Mouse (Mus musculus): ENCODE results near the gene Btnl2. TPM values are rescaled to one million over a fixed set of nuclear protein-coding genes. Genes with fewer than 3 reads are reported as not detected.

Gene Btnl2
- under 1 TPM in 1 of 2 experiments, not detected in 1; 0.36 TPM for total RNA-seq (2023)

DNA sequence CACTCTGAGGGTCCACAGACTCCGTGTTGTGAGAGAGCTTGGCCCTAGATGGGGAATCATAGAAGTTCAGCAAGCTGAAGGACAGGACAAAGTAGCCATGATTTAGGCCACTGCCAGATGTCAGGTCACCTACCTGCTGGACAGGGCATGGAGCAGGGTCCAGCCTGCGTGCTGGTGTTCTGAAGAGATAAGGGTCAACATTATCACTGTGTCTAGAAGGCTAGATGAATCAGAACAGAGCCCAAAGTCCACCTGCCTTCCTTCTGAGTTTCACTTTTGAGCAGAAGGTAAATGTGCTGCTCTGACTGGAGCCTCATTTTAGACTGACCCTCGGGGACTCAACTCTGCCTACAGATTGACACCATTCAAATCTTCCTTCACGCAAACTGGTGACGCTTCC, at the start of gene Btnl2:
Btnl2 (plus strand) TSS at position 284 of the 400 bp plus-strand sequence.

DNA sequence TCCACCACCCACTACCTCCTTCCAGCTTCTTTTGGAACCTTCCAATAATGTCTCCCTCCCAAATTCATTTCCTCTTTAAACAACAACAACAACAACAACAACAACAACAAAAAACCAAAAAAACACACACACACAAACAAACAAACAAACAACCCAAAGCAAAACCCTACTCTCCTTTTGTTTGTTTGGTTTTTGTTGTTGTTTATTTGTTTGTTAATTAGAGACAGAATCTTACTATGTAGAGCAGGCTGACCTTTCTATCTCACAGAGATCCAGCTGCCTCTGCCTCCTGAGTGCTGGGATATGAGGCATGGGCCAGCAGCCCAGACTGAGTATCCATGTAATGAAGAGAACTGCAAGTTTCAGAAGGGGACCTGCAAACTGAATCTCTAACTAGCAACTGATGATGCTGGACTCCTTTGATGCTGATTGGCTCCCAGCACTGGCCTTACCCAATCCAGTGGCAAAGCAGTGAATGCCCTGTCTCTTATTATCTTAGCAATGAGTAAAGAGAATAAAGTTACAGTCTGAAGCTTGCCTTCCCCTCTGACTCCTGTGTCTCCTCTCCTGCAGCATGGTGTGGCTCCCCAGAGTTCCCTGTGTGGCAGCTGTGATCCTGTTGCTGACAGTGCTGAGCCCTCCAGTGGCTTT, 49.1 kb upstream of the Btnl2 start, which contains the start of gene H2-Eb1:
H2-Eb1 (plus strand) TSS at position 488 of the 651 bp plus-strand sequence.

DNA sequence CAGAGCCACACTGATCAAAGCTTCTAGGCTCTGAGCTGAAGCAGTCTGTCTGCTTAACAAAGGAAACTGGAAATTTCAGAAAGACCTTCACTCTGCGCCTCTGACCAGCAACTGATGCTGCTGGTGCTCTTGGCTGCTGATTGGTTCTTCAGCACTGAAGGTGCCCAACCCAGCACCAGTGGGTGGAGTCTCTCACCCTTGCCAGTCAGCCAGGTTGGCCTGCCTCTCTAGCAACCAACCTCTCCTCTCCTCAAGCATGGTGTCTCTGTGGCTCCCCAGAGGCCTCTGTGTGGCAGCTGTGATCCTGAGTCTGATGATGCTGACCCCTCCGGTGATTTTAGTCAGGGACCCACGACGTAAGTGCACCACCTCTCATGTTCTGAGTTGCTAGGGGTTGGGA, 29.2 kb upstream of the Btnl2 start, which contains the start of gene H2-Eb2:
H2-Eb2 (plus strand) TSS at position 230 of the 400 bp plus-strand sequence.

DNA sequence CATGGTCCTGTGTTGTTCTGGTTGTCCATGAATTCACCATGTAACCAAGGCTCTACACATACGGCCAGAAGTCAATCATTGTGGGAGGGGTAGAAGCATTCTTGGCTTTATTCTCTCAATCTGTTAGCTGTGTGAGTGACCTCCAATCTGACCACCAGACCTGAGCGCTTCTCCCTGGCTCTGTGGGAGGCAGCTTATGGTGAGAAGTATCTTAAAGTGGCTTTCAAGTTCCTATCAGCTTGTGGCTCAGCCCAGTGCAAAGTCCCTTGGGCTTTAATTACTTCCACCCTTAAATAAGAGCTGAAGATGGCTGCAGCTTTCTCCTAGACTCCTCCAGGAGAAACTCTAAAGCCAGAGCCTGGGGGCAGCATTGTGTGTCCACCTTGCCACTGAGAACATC, 22.2 kb downstream of the Btnl2 start, which contains the start of gene Btnl1:
Btnl1 (plus strand) TSS at position 286 of the 400 bp plus-strand sequence.

DNA sequence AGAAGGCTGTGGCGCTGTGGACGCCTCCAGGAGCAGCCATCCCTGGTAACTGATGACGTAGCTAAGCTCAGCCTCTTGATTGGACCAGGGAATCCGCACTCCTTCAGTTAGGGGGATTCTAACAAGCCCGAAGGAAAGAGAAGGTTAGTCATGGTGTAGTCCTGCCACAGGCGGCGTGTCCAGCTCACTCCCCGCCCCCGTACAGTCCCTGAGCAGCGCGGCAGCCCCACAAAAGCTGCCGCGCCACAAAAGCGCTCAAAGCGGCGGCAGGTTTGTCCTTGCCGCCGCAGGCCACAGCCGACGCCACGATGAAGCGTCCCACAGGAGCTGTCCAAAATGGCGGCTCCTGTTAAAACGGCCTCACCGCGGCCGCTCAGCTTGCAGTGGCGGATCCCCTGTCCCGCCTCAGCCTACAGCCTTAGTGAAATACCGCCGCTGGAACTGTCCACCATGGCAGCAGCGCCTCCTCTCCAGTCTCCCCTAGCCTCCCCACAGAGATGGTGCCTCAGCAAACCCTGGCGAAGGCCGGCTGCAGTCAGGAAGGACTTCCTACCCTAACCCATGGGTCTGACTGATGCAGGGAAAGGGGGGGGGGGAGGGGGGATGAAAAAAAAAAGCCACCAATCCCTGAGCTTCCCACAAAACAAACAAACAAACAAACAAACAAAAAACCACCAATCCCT, 44.2 kb downstream of the Btnl2 start, which contains the start of gene BC051142:
BC051142 (plus strand) TSS at position 110 of the 683 bp plus-strand sequence.

Other genes starting within 250 kb of the Btnl2 start
- gene H2-DMa, start 235.3 kb upstream of the Btnl2 start, total RNA-seq (2023): 10 to 100 TPM; 25.1 to 25.8 TPM
- gene Brd2, start 232.2 kb upstream of the Btnl2 start, total RNA-seq (2023): 100 to 1,000 TPM; 303 to 376 TPM
- gene H2-DMb2, start 211.5 kb upstream of the Btnl2 start, total RNA-seq (2023): 1 to 10 TPM; 2.3 to 8.6 TPM
- gene H2-DMb1, start 201.8 kb upstream of the Btnl2 start, total RNA-seq (2023): 1 to 10 TPM; 3.1 to 5.9 TPM
- 100 to 1,000 TPM; 187 to 213 TPM for gene Tap1, start 167.3 kb upstream of the Btnl2 start, total RNA-seq (2023)
- gene Psmb9, start 167.1 kb upstream of the Btnl2 start, total RNA-seq (2023): 100 to 1,000 TPM; 130 to 159 TPM
- gene Psmb8, start 157.1 kb upstream of the Btnl2 start, total RNA-seq (2023): 100 to 1,000 TPM; 281 to 304 TPM
- gene Tap2, start 151.3 kb upstream of the Btnl2 start, total RNA-seq (2023): 100 to 1,000 TPM; 165 to 199 TPM
- 10 to 100 TPM; 50.5 to 59.9 TPM for gene H2-Ob, start 115.9 kb upstream of the Btnl2 start, total RNA-seq (2023)
- gene H2-Ab1, start 97.1 kb upstream of the Btnl2 start, total RNA-seq (2023): 10 to 100 TPM; 20.1 to 49.2 TPM
- 10 to 100 TPM; 21.0 to 52.3 TPM for gene H2-Aa, start 67.0 kb upstream of the Btnl2 start, total RNA-seq (2023)
- gene H2-Eb1, start 49.0 kb upstream of the Btnl2 start, total RNA-seq (2023): 10 to 100 TPM; 16.7 to 33.7 TPM
- gene H2-Eb2, start 29.2 kb upstream of the Btnl2 start, total RNA-seq (2023): not detected
- not detected for gene Btnl1, start 22.3 kb downstream of the Btnl2 start, total RNA-seq (2023)
- gene BC051142, start 44.0 kb downstream of the Btnl2 start, total RNA-seq (2023): 1 to 10 TPM; 1.1 to 2.8 TPM
- gene Btnl4, start 122.5 kb downstream of the Btnl2 start, total RNA-seq (2023): not detected
- gene Btnl6, start 162.5 kb downstream of the Btnl2 start, total RNA-seq (2023): not detected
- gene Notch4, start 209.4 kb downstream of the Btnl2 start, total RNA-seq (2023): under 1 TPM; 0.09 to 0.12 TPM
- gene Gpsm3, start 235.0 kb downstream of the Btnl2 start, total RNA-seq (2023): 100 to 1,000 TPM; 217 to 222 TPM
- gene Pbx2, start 236.4 kb downstream of the Btnl2 start, total RNA-seq (2023): 10 to 100 TPM; 52.2 to 55.0 TPM
- gene Ager, start 243.0 kb downstream of the Btnl2 start, total RNA-seq (2023): 1 to 10 TPM; 9.0 to 9.7 TPM
- gene Rnf5, start 248.9 kb downstream of the Btnl2 start, total RNA-seq (2023): 10 to 100 TPM; 39.2 to 39.6 TPM
- gene Agpat1, start 249.4 kb downstream of the Btnl2 start, total RNA-seq (2023): 10 to 100 TPM; 58.6 to 68.9 TPM

Data from T-cell, adult 66 days (primary cell).